Mouse (Mus musculus): ENCODE results near the gene Sytl1.

DNA sequence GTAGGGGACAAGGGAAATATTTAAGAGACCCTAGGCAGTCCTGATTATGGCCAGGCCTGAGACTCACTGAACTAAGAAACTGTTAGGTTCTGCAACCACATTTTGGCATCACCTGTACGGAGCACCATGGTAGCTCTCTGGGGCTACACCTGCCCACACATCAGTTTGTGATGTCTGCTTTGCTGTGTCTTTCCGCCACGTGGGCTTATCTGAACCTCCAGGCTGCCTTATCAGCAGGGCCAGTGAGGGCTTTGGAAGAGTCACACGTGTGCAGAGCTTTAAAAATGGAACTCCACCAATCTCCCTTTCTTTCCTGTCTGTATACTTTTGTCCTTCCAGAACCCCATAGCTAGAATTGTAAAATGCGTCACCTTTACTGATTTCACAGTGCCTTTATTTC, 23.0 kb upstream of the Sytl1 start:
- no peak for TF ChIP-seq MYOG (IDR thresholded peaks at IDR 0.05; ENCODE audit: control insufficient read depth in 1 of 3, insufficient read depth in 1 of 3, insufficient read length in 2 of 3, low read depth in 2 of 3)
- no peak for TF ChIP-seq MAX (IDR thresholded peaks at IDR 0.05; ENCODE audit: low read depth)
- TF ChIP-seq POLR2A (IDR thresholded peaks at IDR 0.05; ENCODE audit: insufficient read length, low read depth) = no peak
- no peak for TF ChIP-seq USF1 (IDR thresholded peaks at IDR 0.05; ENCODE audit: low read depth)
- no peak for TF ChIP-seq SRF (IDR thresholded peaks at IDR 0.05; ENCODE audit: control insufficient read depth, insufficient read length, low read depth)
- TF ChIP-seq TCF12 (IDR thresholded peaks at IDR 0.05; ENCODE audit: insufficient read depth, poor library complexity, severe bottlenecking) = no peak
- no peak for TF ChIP-seq E2F4 (IDR thresholded peaks at IDR 0.05; ENCODE audit: insufficient read depth)
- TF ChIP-seq MYOD1 (IDR thresholded peaks at IDR 0.05; ENCODE audit: control insufficient read depth in 1 of 3, insufficient read length in 2 of 3, low read depth in 2 of 3) = no peak
- no peak for TF ChIP-seq POLR2AphosphoS2 (IDR thresholded peaks at IDR 0.05; ENCODE audit: insufficient read length, low read depth)
- TF ChIP-seq CEBPB (IDR thresholded peaks at IDR 0.05; ENCODE audit: insufficient read depth, poor library complexity, severe bottlenecking) = no peak
- TF ChIP-seq REST (IDR thresholded peaks at IDR 0.05; ENCODE audit: insufficient read depth, insufficient read length) = no peak
